Mouse (Mus musculus) liver, adult (tissue): ENCODE results near the gene Tas2r129.

Experiments used
- GATA4 ChIP-seq: IDR thresholded peaks from 2 replicates; pipeline ENCODE4 v1.6.1; 2014; ENCODE audit warnings: mild to moderate bottlenecking, low read length; ENCODE audit not compliant: insufficient replicate concordance

The Tas2r129 gene

DNA sequence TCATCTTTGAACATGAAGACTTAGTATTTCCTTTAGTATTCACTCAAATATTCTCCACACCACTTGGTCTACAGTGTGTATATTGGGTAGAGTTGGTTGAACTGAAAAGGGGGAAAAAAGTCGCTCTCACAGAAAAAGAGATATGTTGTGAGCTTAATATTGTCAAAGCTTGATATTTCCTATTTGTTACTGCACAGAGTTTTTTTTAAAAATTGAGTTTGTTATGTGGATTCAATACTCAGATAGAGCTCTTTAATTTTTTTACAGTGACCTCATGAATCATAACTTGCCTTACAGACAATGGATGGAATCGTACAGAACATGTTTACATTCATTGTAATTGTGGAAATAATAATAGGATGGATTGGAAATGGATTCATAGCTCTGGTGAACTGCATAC, at the start of gene Tas2r129:
Gene Tas2r129, plus strand, starts transcription at position 301 of the 400 bp plus-strand sequence.
- TF ChIP-seq GATA4: no peak

GRCm38 (mm10) chr6:132909351-132909750, 41.6 kb upstream of the Tas2r129 start, which contains the start of gene Tas2r125:
Gene Tas2r125, plus strand, starts transcription at chr6:132909651.
- no peak for TF ChIP-seq GATA4

DNA sequence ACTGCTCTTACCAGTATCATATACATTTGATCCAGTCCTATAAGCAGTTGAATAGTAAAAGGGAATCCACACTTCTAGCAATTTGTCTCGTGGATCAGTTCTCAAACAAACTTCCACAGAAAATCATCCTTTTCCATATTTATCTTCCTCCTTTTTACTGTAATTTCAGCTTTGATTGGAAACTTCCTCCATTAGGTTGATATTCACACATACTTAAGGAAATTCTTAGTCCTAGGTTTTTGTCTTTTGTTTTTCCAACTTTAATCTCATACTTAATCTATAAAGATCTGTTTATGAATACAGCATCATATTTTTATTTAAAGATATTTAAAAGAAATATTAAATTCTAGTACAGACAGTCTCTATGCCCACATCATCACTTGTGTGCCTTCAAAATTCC, 6.9 kb downstream of the Tas2r129 start, which contains the start of gene Tas2r131:
Gene Tas2r131, minus strand, starts transcription at position 101 of the 400 bp plus-strand sequence.
- TF ChIP-seq GATA4: no peak

DNA sequence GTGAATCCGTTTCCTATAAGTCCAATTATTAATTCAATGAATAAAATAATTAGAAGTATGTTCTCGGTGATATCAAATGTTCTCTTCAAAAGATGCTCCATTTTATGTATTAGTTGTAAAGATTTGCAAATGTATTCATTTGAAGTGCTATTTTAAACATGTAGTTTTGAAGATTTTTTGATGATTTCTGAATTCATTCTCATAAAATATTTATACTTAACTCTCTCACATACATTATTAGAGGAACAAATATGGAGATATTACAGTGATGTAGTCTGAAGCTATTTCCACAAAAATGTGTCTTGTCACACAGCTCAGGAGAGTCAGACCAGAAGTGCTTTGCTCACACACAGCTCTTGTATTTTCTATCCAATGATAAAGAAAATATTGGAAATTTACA, 30.0 kb downstream of the Tas2r129 start, which contains the start of gene Tas2r109:
Gene Tas2r109, minus strand, starts transcription at position 101 of the 400 bp plus-strand sequence.
- no peak for TF ChIP-seq GATA4
